ENCODE assay signal across 26 mouse cellular contexts in genomic region chr1:194527342-194528165, GRCm38 (mm10).
A peak's percentile ranks its signal among the peaks of the same experiment; 100 is the strongest.
DNase-seq lines count a peak whose midpoint lies in the region; ATAC-seq and TF ChIP-seq lines count a peak whose summit lies in the region.
"Had no signal": no experiment of that assay in that cellular context is flagged by ENCODE, and none has a peak within 500 bp of the region (broad histone marks: within the 10 kb centered on the region; RNA-seq: fewer than 3 reads in every experiment).

No protein-coding gene starts in this region.

- TF ChIP-seq CTCF in cerebellum, adult 2 months (IDR thresholded peaks at IDR 0.05; ENCODE audit: borderline replicate concordance, insufficient read depth, low read depth, low read length) = no peak
- no peak for TF ChIP-seq CTCF in forebrain, postnatal 0 days (IDR thresholded peaks at IDR 0.05; ENCODE audit: low read depth)

- intact Hi-C loops in left cerebral cortex, postnatal 4 days (cut with DNase I) = no loop called here
- intact Hi-C loops in heart, postnatal 14 days (cut with DNase I) = no loop called here

- no peaks in the 10 kb centered on the region for H3K36me3 ChIP-seq in forebrain, postnatal 0 days (ENCODE audit: insufficient read depth)
- H3K36me3 ChIP-seq: forebrain, embryonic 12.5 days; heart, embryonic 15.5 days; limb, embryonic 12.5 days; liver, embryonic 13.5 days; lung, embryonic 15.5 days had no signal

- DNase-seq in cerebellum, adult 11-12 months = peak; percentile 16
- peak; percentile 18 for DNase-seq in left cerebral cortex, postnatal 4 days
- no peak for DNase-seq in left cerebral cortex, adult 11 months (ENCODE audit: low spot score)
- peak; percentile 46 to 49 for DNase-seq in cerebellum, adult 2 months
- DNase-seq in cerebellum, postnatal 36 days = peak; percentile 42 to 54
- DNase-seq in forebrain, postnatal 0 days = no peak
- DNase-seq in heart, postnatal 14 days = no peak
- DNase-seq: adrenal gland, postnatal 36 days; gastrocnemius, adult 2 months; heart, postnatal 4 days; kidney, adult 2 months; kidney, postnatal 10 days; liver, embryonic 13.5 days; lung, postnatal 4 days; midbrain, embryonic 14.5 days; right cerebral cortex, postnatal 25 days; spleen, adult 18-20 months; thymus, adult 18-20 months; thymus, postnatal 4 days had no signal

- 51% methylated on average over 2 of the region's 2 CpGs for WGBS in cerebellum, adult 2 months
- 68% methylated on average over 2 of the region's 2 CpGs for WGBS in forebrain, postnatal 0 days

- no peak for TF ChIP-seq POLR2A in cerebellum, adult 2 months (IDR thresholded peaks at IDR 0.05; ENCODE audit: borderline replicate concordance, insufficient read depth, low read length)

- no peak overlapping the region for H3K4me2 ChIP-seq in forebrain, postnatal 0 days (ENCODE audit: low read depth)
- H3K4me2 ChIP-seq: forebrain, embryonic 12.5 days; heart, embryonic 15.5 days; limb, embryonic 12.5 days; liver, embryonic 13.5 days; lung, embryonic 15.5 days had no signal

- ATAC-seq in cerebellum, adult (ENCODE audit: insufficient number of reproducible peaks, low FRiP score, low TSS enrichment) = no peak
- ATAC-seq in forebrain, postnatal 0 days = no peak
- ATAC-seq: CD4-positive, CD25-positive, alpha-beta regulatory T cell, adult 4 months; hindbrain, embryonic 16.5 days had no signal

- H3K9ac ChIP-seq in forebrain, postnatal 0 days = no peak overlapping the region
- H3K9ac ChIP-seq: forebrain, embryonic 12.5 days; heart, embryonic 15.5 days; limb, embryonic 12.5 days; liver, embryonic 13.5 days; lung, embryonic 15.5 days had no signal

- no peak overlapping the region for H3K27ac ChIP-seq in cerebellum, adult 2 months (ENCODE audit: insufficient read depth, low read length)
- H3K27ac ChIP-seq in forebrain, postnatal 0 days (ENCODE audit: low read depth, low read length) = no peak overlapping the region
- H3K27ac ChIP-seq: forebrain, embryonic 12.5 days; gastrocnemius, adult 2 months; heart, embryonic 15.5 days; limb, embryonic 12.5 days; liver, embryonic 13.5 days; lung, embryonic 15.5 days had no signal

- no peaks in the 10 kb centered on the region for H3K27me3 ChIP-seq in cerebellum, adult 2 months (ENCODE audit: control insufficient read depth, insufficient read depth, low read length)
- no peaks in the 10 kb centered on the region for H3K27me3 ChIP-seq in forebrain, postnatal 0 days (ENCODE audit: insufficient read depth, low read length)
- H3K27me3 ChIP-seq: forebrain, embryonic 12.5 days; heart, embryonic 15.5 days; limb, embryonic 12.5 days; liver, embryonic 13.5 days; lung, embryonic 15.5 days had no signal

- H3K4me3 ChIP-seq in cerebellum, adult 2 months (replicated peaks; ENCODE audit: insufficient read depth, low read depth, low read length) = no peak overlapping the region
- H3K4me3 ChIP-seq in forebrain, postnatal 0 days (ENCODE audit: low read depth, low read length) = no peak overlapping the region
- H3K4me3 ChIP-seq: forebrain, embryonic 12.5 days; gastrocnemius, adult 2 months; heart, embryonic 15.5 days; limb, embryonic 12.5 days; liver, embryonic 13.5 days; lung, embryonic 15.5 days had no signal

- no peaks in the 10 kb centered on the region for H3K9me3 ChIP-seq in forebrain, postnatal 0 days (ENCODE audit: low read length)
- H3K9me3 ChIP-seq: forebrain, embryonic 12.5 days; heart, embryonic 15.5 days; limb, embryonic 12.5 days; liver, embryonic 13.5 days; lung, embryonic 15.5 days had no signal

- H3K4me1 ChIP-seq in cerebellum, adult 2 months (ENCODE audit: control insufficient read depth, insufficient read depth, low read length) = peaks cover 4% of the 10 kb centered on the region
- no peaks in the 10 kb centered on the region for H3K4me1 ChIP-seq in forebrain, postnatal 0 days (ENCODE audit: insufficient read depth)
- H3K4me1 ChIP-seq: forebrain, embryonic 12.5 days; heart, embryonic 15.5 days; limb, embryonic 12.5 days; liver, embryonic 13.5 days; lung, embryonic 15.5 days had no signal

Comparison
In these comparisons a context has a peak if more than half of its experiments do, and no peak if none do; other contexts are left out.
1. DNase-seq: peak in cerebellum, adult 11-12 months (single experiment), left cerebral cortex, postnatal 4 days (single experiment), cerebellum, adult 2 months (2 of 2) and cerebellum, postnatal 36 days (2 of 2); none in left cerebral cortex, adult 11 months (single experiment), forebrain, postnatal 0 days (single experiment) and heart, postnatal 14 days (0 of 2).